Mouse (Mus musculus): ENCODE results near the gene Gm20888. TPM values are rescaled to one million over a fixed set of nuclear protein-coding genes. Genes with fewer than 3 reads are reported as not detected.
"Not testable (repeated sequence)": the region's sequence is repeated elsewhere in the genome, so short reads cannot be mapped to it uniquely, and the experiment has no call there.

Gm20888 gene
- not detected in 2 replicates for polyA plus RNA-seq (2012; rRNA removed)

DNA sequence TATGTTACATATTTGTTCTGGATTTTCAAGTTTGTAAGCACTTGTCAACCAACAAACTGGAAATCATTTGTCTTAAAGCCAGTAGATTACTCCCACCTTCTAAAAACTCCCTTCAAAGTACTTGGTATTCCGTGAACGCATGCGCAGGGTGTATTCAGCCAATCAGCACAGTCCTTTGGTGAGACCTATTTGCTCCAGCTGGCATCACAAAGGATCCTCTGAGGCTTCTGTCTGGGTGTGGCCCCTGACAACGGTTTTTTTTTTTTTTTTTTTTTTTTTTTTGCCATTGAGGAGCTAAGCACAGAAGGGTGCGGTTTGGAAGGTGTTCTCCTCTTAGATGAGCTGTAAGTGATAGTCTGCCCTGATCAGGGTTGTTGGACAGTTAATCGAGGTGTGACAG is at the start of gene Gm20888:
Gm20888 (plus strand) TSS at position 301 of the 400 bp plus-strand sequence.
- H3K36me3 ChIP-seq (ENCODE audit: control insufficient read depth, insufficient read depth, low read length); DNase-seq (ENCODE audit: low read depth in 1 of 2, low spot score in 2 of 2); H3K4me3 ChIP-seq (ENCODE audit: extremely low read depth, insufficient read depth, insufficient read length); H3K4me1 ChIP-seq (ENCODE audit: control insufficient read depth, insufficient read depth, insufficient read length); H3K27ac ChIP-seq (ENCODE audit: insufficient read depth, low read length); H3K27me3 ChIP-seq (ENCODE audit: control insufficient read depth, insufficient read depth, low read length): not testable (repeated sequence)
- no CpG with 5 or more reads among the region's 6 CpGs for WGBS

Other genes with a start within 250 kb of the Gm20888 start
- not detected in 2 replicates for gene Gm21118, start 168.2 kb upstream of the Gm20888 start, polyA plus RNA-seq (2012; rRNA removed)
- gene Gm29423, start 138.6 kb upstream of the Gm20888 start, polyA plus RNA-seq (2012; rRNA removed): not detected in 2 replicates
- not detected in 2 replicates for gene Gm29644, start 138.5 kb upstream of the Gm20888 start, polyA plus RNA-seq (2012; rRNA removed)